9 mouse cellular contexts compared by ENCODE assay signal in genomic region chr10:52418931-52419330, GRCm38 (mm10). TPM values are rescaled to one million over a fixed set of nuclear protein-coding genes. Genes with fewer than 3 reads are reported as not detected.
DNase-seq lines count a peak whose midpoint lies in the region; ATAC-seq and TF ChIP-seq lines count a peak whose summit lies in the region.
"Had no signal": no experiment of that assay in that cellular context is flagged by ENCODE, and none has a peak within 500 bp of the region (broad histone marks: within the 10 kb centered on the region; RNA-seq: fewer than 3 reads in every experiment).

No protein-coding gene starts in this region.

- ATAC-seq in erythroblast, adult 5-6 weeks (replicated peaks; ENCODE audit: low FRiP score, poor library complexity, severe bottlenecking): no peak
- no peak for ATAC-seq in liver, embryonic 11.5 days (replicated peaks; ENCODE audit: low FRiP score)
- no peak for ATAC-seq in stomach, postnatal 0 days (ENCODE audit: low FRiP score, low TSS enrichment)

- WGBS in liver, embryonic 11.5 days: 43% methylated on average over 5 of the region's 5 CpGs
- WGBS in stomach, postnatal 0 days: 24% methylated on average over 5 of the region's 5 CpGs

- peak overlapping the region; percentile 90 for H3K4me2 ChIP-seq in liver, embryonic 11.5 days
- H3K4me2 ChIP-seq in stomach, postnatal 0 days (replicated peaks; ENCODE audit: low read depth): peak overlapping the region; percentile 69

- H3K27ac ChIP-seq in testis, adult 2 months (ENCODE audit: control insufficient read depth, insufficient read depth, low read depth, low read length): no peak overlapping the region
- H3K27ac ChIP-seq in liver, embryonic 11.5 days (ENCODE audit: low read depth, low read length): peak overlapping the region; percentile 9; the same call in 1 of the 2 replicates
- peak overlapping the region; percentile 5; the same call in 1 of the 2 replicates for H3K27ac ChIP-seq in stomach, postnatal 0 days (replicated peaks)

- H3K9ac ChIP-seq in liver, embryonic 11.5 days (ENCODE audit: low read depth, low read length): peak overlapping the region; percentile 86
- peak overlapping the region; percentile 95 for H3K9ac ChIP-seq in stomach, postnatal 0 days (ENCODE audit: low read length)

- peak overlapping the region; percentile 93 for H3K4me3 ChIP-seq in erythroblast, embryonic 14.5 days (replicated peaks)
- peak overlapping the region; percentile 97; the same call in 1 of the 2 replicates for H3K4me3 ChIP-seq in testis, adult 2 months (ENCODE audit: control insufficient read depth, low read depth, low read length)
- H3K4me3 ChIP-seq in liver, embryonic 11.5 days (ENCODE audit: low read depth, low read length): peak overlapping the region; percentile 99
- H3K4me3 ChIP-seq in stomach, postnatal 0 days (ENCODE audit: low read depth, low read length): peak overlapping the region; percentile 96

- no peak for TF ChIP-seq POLR2A in testis, adult 2 months (IDR thresholded peaks at IDR 0.05; ENCODE audit: control insufficient read depth, low read depth, low read length)

- no peak for TF ChIP-seq CTCF in testis, adult 2 months (IDR thresholded peaks at IDR 0.05; ENCODE audit: control insufficient read depth, insufficient read depth, insufficient replicate concordance, low read depth, low read length)
- TF ChIP-seq CTCF in stomach, postnatal 0 days (IDR thresholded peaks at IDR 0.05; ENCODE audit: low read depth): no peak

- no peaks in the 10 kb centered on the region; the same call in none of the 2 replicates for H3K36me3 ChIP-seq in erythroblast, embryonic 14.5 days (ENCODE audit: control insufficient read depth)
- H3K36me3 ChIP-seq in testis, adult 2 months (ENCODE audit: control insufficient read depth, insufficient read depth, low read length): no peaks in the 10 kb centered on the region
- H3K36me3 ChIP-seq in liver, embryonic 11.5 days (ENCODE audit: control insufficient read depth, insufficient read depth, low read length): no peaks in the 10 kb centered on the region
- H3K36me3 ChIP-seq in stomach, postnatal 0 days (ENCODE audit: control insufficient read depth, insufficient read depth, low read length): no peaks in the 10 kb centered on the region; the same call in 1 of the 2 replicates

- no peak for DNase-seq in testis, postnatal 14 days (ENCODE audit: low spot score)
- no peak for DNase-seq in liver, embryonic 11.5 days (ENCODE audit: low spot score)
- DNase-seq in stomach, postnatal 0 days (ENCODE audit: low spot score): no peak
- DNase-seq in urinary bladder, postnatal 25 days (ENCODE audit: low spot score): no peak
- DNase-seq in cerebellum, adult 11 months: no peak

- H3K27me3 ChIP-seq in erythroblast, embryonic 14.5 days (ENCODE audit: control insufficient read depth): 0 out of 2 replicates have a peak, but pooled peaks cover 2% of the 10 kb centered on the region
- H3K27me3 ChIP-seq in testis, adult 2 months (ENCODE audit: control insufficient read depth, insufficient read depth, low read length): no peaks in the 10 kb centered on the region
- H3K27me3 ChIP-seq in liver, embryonic 11.5 days (replicated peaks; ENCODE audit: control insufficient read depth, insufficient read depth, low read length): no peaks in the 10 kb centered on the region
- H3K27me3 ChIP-seq in stomach, postnatal 0 days (ENCODE audit: control insufficient read depth, insufficient read depth, low read length): no peaks in the 10 kb centered on the region

- H3K9me3 ChIP-seq in erythroblast, embryonic 14.5 days (ENCODE audit: control insufficient read depth, low read length): no peaks in the 10 kb centered on the region
- no peaks in the 10 kb centered on the region for H3K9me3 ChIP-seq in liver, embryonic 11.5 days (ENCODE audit: control insufficient read depth, low read length)
- no peaks in the 10 kb centered on the region for H3K9me3 ChIP-seq in stomach, postnatal 0 days (ENCODE audit: control insufficient read depth, low read length)

- H3K4me1 ChIP-seq in erythroblast, embryonic 14.5 days (ENCODE audit: control insufficient read depth): peaks cover 40% of the 10 kb centered on the region
- peaks cover 7% of the 10 kb centered on the region; the same call in 1 of the 2 replicates for H3K4me1 ChIP-seq in testis, adult 2 months (ENCODE audit: control insufficient read depth, insufficient read depth, low read length)
- H3K4me1 ChIP-seq in liver, embryonic 11.5 days (replicated peaks; ENCODE audit: control insufficient read depth, insufficient read depth, low read length): peaks cover 18% of the 10 kb centered on the region
- H3K4me1 ChIP-seq in stomach, postnatal 0 days (replicated peaks; ENCODE audit: control insufficient read depth, insufficient read depth): 0 out of 2 replicates have a peak, but pooled peaks cover 5% of the 10 kb centered on the region

- no peak for TF ChIP-seq EP300 in stomach, postnatal 0 days (optimal IDR thresholded peaks at IDR 0.05)

RNA-seq across cellular contexts. Expression of gene Nus1, which starts 1.6 kb away (rescaled TPM):
- 0.65 and 0.82 TPM in 2 replicates for polyA plus RNA-seq in erythroblast, embryonic 14.5 days (2012)
- total RNA-seq in erythroblast, adult 5-6 weeks (2015; ENCODE audit: low replicate concordance): 5.6 and 10.0 TPM in 2 replicates
- total RNA-seq in erythroblast, adult 5-6 weeks (2017; ENCODE audit: low replicate concordance): 7.2 and 10.0 TPM in 2 replicates
- polyA plus RNA-seq in testis, adult 2 months (2012; rRNA removed): 7.3 and 8.3 TPM in 2 replicates
- polyA plus RNA-seq in liver, embryonic 11.5 days (2014; fragmentation: Nextera tagmentation; extraction: Ambion mirVana): 15.1 and 16.1 TPM in 2 replicates
- 10.1 and 10.4 TPM in 2 replicates for polyA plus RNA-seq in stomach, postnatal 0 days (2015; fragmentation: Nextera tagmentation; extraction: Ambion mirVana)

RNA-seq across cellular contexts. Expression of gene Nepn, which starts 30.2 kb away (rescaled TPM):
- not detected in 2 replicates for polyA plus RNA-seq in erythroblast, embryonic 14.5 days (2012)
- total RNA-seq in erythroblast, adult 5-6 weeks (2015; ENCODE audit: low replicate concordance): not detected in 2 replicates
- not detected in 2 replicates for total RNA-seq in erythroblast, adult 5-6 weeks (2017; ENCODE audit: low replicate concordance)
- not detected in 2 replicates for polyA plus RNA-seq in testis, adult 2 months (2012; rRNA removed)
- polyA plus RNA-seq in liver, embryonic 11.5 days (2014; fragmentation: Nextera tagmentation; extraction: Ambion mirVana): 2.1 and 3.8 TPM in 2 replicates
- 0.55 TPM in 1 of 2 replicates, not detected in the other for polyA plus RNA-seq in stomach, postnatal 0 days (2015; fragmentation: Nextera tagmentation; extraction: Ambion mirVana)
- total RNA-seq: neutrophil, adult 5-6 weeks had no signal

RNA-seq across cellular contexts. Expression of gene Gopc, which starts 37.0 kb away (rescaled TPM):
- 0.02 and 0.05 TPM in 2 replicates for polyA plus RNA-seq in erythroblast, embryonic 14.5 days (2012)
- 2.1 and 2.9 TPM in 2 replicates for total RNA-seq in erythroblast, adult 5-6 weeks (2015; ENCODE audit: low replicate concordance)
- total RNA-seq in erythroblast, adult 5-6 weeks (2017; ENCODE audit: low replicate concordance): 1.4 and 15.9 TPM in 2 replicates
- polyA plus RNA-seq in testis, adult 2 months (2012; rRNA removed): 4.9 and 5.7 TPM in 2 replicates
- polyA plus RNA-seq in liver, embryonic 11.5 days (2014; fragmentation: Nextera tagmentation; extraction: Ambion mirVana): 9.8 and 11.1 TPM in 2 replicates
- 11.9 and 12.0 TPM in 2 replicates for polyA plus RNA-seq in stomach, postnatal 0 days (2015; fragmentation: Nextera tagmentation; extraction: Ambion mirVana)
